Mouse (Mus musculus): ENCODE results near the gene Hoxb3. TPM values are rescaled to one million over a fixed set of nuclear protein-coding genes. Genes with fewer than 3 reads are reported as not detected.

Gene Hoxb3
- total RNA-seq, 2 experiments from 2014 or later = 0.44 to 1.4 TPM

Other genes starting within 250 kb of the Hoxb3 start
- 192 and 203 TPM in 2 replicates for gene Atp5g1, start 247.7 kb upstream of the Hoxb3 start, total RNA-seq (2015)
- gene Atp5g1, start 247.7 kb upstream of the Hoxb3 start, total RNA-seq (2017) = 24.3 and 35.9 TPM in 2 replicates
- gene Calcoco2, start 211.4 kb upstream of the Hoxb3 start, total RNA-seq (2015) = not detected in 2 replicates
- gene Calcoco2, start 211.4 kb upstream of the Hoxb3 start, total RNA-seq (2017) = not detected in 2 replicates
- not detected in 2 replicates for gene Ttll6, start 189.5 kb upstream of the Hoxb3 start, total RNA-seq (2015)
- not detected in 2 replicates for gene Ttll6, start 189.5 kb upstream of the Hoxb3 start, total RNA-seq (2017)
- not detected in 2 replicates for gene Hoxb13, start 129.0 kb upstream of the Hoxb3 start, total RNA-seq (2015)
- gene Hoxb13, start 129.0 kb upstream of the Hoxb3 start, total RNA-seq (2017) = not detected in 2 replicates
- not detected in 2 replicates for gene Hoxb9, start 51.9 kb upstream of the Hoxb3 start, total RNA-seq (2015)
- not detected in 2 replicates for gene Hoxb9, start 51.9 kb upstream of the Hoxb3 start, total RNA-seq (2017)
- not detected in 2 replicates for gene Hoxb8, start 41.4 kb upstream of the Hoxb3 start, total RNA-seq (2015)
- gene Hoxb8, start 41.4 kb upstream of the Hoxb3 start, total RNA-seq (2017) = not detected in 2 replicates
- 0.11 TPM in 1 of 2 replicates, not detected in the other for gene Hoxb7, start 36.7 kb upstream of the Hoxb3 start, total RNA-seq (2015)
- not detected in 2 replicates for gene Hoxb7, start 36.7 kb upstream of the Hoxb3 start, total RNA-seq (2017)
- not detected in 2 replicates for gene Hoxb6, start 30.9 kb upstream of the Hoxb3 start, total RNA-seq (2015)
- not detected in 2 replicates for gene Hoxb6, start 30.9 kb upstream of the Hoxb3 start, total RNA-seq (2017)
- not detected in 2 replicates for gene Hoxb5, start 20.0 kb upstream of the Hoxb3 start, total RNA-seq (2015)
- not detected in 2 replicates for gene Hoxb5, start 20.0 kb upstream of the Hoxb3 start, total RNA-seq (2017)
- gene Hoxb4, start 5.1 kb upstream of the Hoxb3 start, total RNA-seq (2015) = 2.9 and 3.4 TPM in 2 replicates
- 3.7 and 4.0 TPM in 2 replicates for gene Hoxb4, start 5.1 kb upstream of the Hoxb3 start, total RNA-seq (2017)
- gene Hoxb2, start 27.2 kb downstream of the Hoxb3 start, total RNA-seq (2015) = 0.09 TPM in 1 of 2 replicates, not detected in the other
- 0.77 TPM in 1 of 2 replicates, not detected in the other for gene Hoxb2, start 27.2 kb downstream of the Hoxb3 start, total RNA-seq (2017)
- gene Hoxb1, start 42.4 kb downstream of the Hoxb3 start, total RNA-seq (2015) = not detected in 2 replicates
- gene Hoxb1, start 42.4 kb downstream of the Hoxb3 start, total RNA-seq (2017) = not detected in 2 replicates
- gene Skap1, start 141.3 kb downstream of the Hoxb3 start, total RNA-seq (2015) = 5.2 and 8.5 TPM in 2 replicates
- gene Skap1, start 141.3 kb downstream of the Hoxb3 start, total RNA-seq (2017) = 3.8 and 5.0 TPM in 2 replicates

Measured in megakaryocyte, adult 5-6 weeks (primary cell).